10 mouse cellular contexts compared by ENCODE assay signal in the genomic region with DNA sequence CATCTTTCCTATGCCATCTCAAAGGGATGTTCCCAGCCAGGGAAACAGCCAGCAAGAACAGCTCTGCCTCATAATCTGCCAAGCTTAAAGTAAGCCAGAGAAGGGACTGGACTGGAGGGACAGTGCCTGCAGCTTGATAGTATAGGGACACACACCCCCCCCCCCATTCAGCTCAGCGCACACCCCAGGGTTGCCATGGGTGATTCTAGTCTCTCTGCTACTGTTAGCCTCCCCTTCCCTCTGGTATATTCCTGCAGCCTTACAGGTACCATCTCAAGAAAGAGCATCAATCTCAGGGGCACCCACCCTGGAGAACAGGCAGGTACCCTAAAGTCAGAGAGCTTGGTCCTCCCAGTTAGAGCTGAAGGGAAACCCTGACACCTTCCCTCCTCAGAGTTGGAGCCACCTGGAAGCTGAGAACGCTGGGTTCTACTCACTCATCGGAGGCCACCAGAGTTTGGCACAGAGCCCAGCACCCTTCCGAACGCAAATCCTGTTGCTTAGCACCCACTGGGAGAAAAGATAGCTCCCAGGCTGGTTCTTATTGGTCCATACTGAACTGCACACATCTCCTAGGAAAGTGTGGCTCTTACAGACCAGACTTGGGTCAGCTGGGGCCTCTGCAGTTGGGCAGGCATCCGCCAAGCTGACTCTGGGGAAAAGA.
DNase-seq lines count a peak whose midpoint lies in the region; ATAC-seq and TF ChIP-seq lines count a peak whose summit lies in the region.
"Had no signal": no experiment of that assay in that cellular context is flagged by ENCODE, and none has a peak within 500 bp of the region (broad histone marks: within the 10 kb centered on the region; RNA-seq: fewer than 3 reads in every experiment).

No protein-coding gene starts in this region.

- H3K27me3 ChIP-seq in lung, embryonic 14.5 days (ENCODE audit: insufficient read depth, low read length) = no peaks in the 10 kb centered on the region
- no peaks in the 10 kb centered on the region for H3K27me3 ChIP-seq in hindbrain, postnatal 0 days (ENCODE audit: insufficient read depth, low read length)
- H3K27me3 ChIP-seq: embryonic facial prominence, embryonic 13.5 days; Patski had no signal

- WGBS in lung, embryonic 14.5 days = 43% methylated on average over 6 of the region's 6 CpGs
- 41% methylated on average over 6 of the region's 6 CpGs for WGBS in hindbrain, postnatal 0 days

- H3K4me2 ChIP-seq in lung, embryonic 14.5 days = no peak overlapping the region
- no peak overlapping the region for H3K4me2 ChIP-seq in hindbrain, postnatal 0 days (ENCODE audit: low read depth, low read length)
- H3K4me2 ChIP-seq: embryonic facial prominence, embryonic 13.5 days had no signal

- no peaks in the 10 kb centered on the region for H3K36me3 ChIP-seq in lung, embryonic 14.5 days (ENCODE audit: insufficient read depth)
- no peaks in the 10 kb centered on the region for H3K36me3 ChIP-seq in hindbrain, postnatal 0 days (ENCODE audit: insufficient read depth, low read length)
- H3K36me3 ChIP-seq: embryonic facial prominence, embryonic 13.5 days had no signal

- no peak overlapping the region for H3K4me3 ChIP-seq in lung, embryonic 14.5 days (ENCODE audit: low read depth, low read length)
- no peak overlapping the region for H3K4me3 ChIP-seq in hindbrain, postnatal 0 days (ENCODE audit: low read length)
- H3K4me3 ChIP-seq: embryonic facial prominence, embryonic 13.5 days had no signal

- no peak for ATAC-seq in lung, embryonic 14.5 days (ENCODE audit: insufficient read depth)
- peak; percentile 33; the same call in 1 of the 2 replicates for ATAC-seq in hindbrain, postnatal 0 days
- ATAC-seq: Patski had no signal

- no peak overlapping the region for H3K9ac ChIP-seq in lung, embryonic 14.5 days
- H3K9ac ChIP-seq in hindbrain, postnatal 0 days (replicated peaks; ENCODE audit: low read length) = no peak overlapping the region
- H3K9ac ChIP-seq: embryonic facial prominence, embryonic 13.5 days had no signal

- no peak for TF ChIP-seq CTCF in lung, embryonic 14.5 days (IDR thresholded peaks at IDR 0.05; ENCODE audit: low read depth)
- no peak for TF ChIP-seq CTCF in hindbrain, postnatal 0 days (IDR thresholded peaks at IDR 0.05; ENCODE audit: low read depth)

- H3K27ac ChIP-seq in lung, embryonic 14.5 days (ENCODE audit: low read depth) = no peak overlapping the region
- no peak overlapping the region for H3K27ac ChIP-seq in hindbrain, postnatal 0 days
- H3K27ac ChIP-seq: embryonic facial prominence, embryonic 13.5 days had no signal

- H3K9me3 ChIP-seq in lung, embryonic 14.5 days (ENCODE audit: low read depth, low read length) = no peaks in the 10 kb centered on the region
- no peaks in the 10 kb centered on the region for H3K9me3 ChIP-seq in hindbrain, postnatal 0 days (ENCODE audit: low read length)
- H3K9me3 ChIP-seq: embryonic facial prominence, embryonic 13.5 days had no signal

- peak; percentile 26 for DNase-seq in adrenal gland, postnatal 10 days
- no peak for DNase-seq in adrenal gland, adult 18-20 months (ENCODE audit: low spot score in 2 of 2)
- peak; percentile 58 for DNase-seq in lung, embryonic 14.5 days
- no peak for DNase-seq in lung, postnatal 36 days
- DNase-seq in hindbrain, postnatal 0 days (ENCODE audit: low spot score) = peak; percentile 42
- DNase-seq in right cerebral cortex, adult 18-20 months = peak; percentile 80
- DNase-seq in liver = no peak
- no peak for DNase-seq in urinary bladder, postnatal 25 days (ENCODE audit: low spot score)

- H3K4me1 ChIP-seq in lung, embryonic 14.5 days (ENCODE audit: insufficient read depth) = 0 out of 2 replicates have a peak, but pooled peaks cover 5% of the 10 kb centered on the region
- H3K4me1 ChIP-seq in hindbrain, postnatal 0 days (ENCODE audit: insufficient read depth, low read length) = no peaks in the 10 kb centered on the region; the same call in 1 of the 2 replicates

Comparison
In these comparisons a context has a peak if more than half of its experiments do, and no peak if none do; other contexts are left out.
1. DNase-seq: peak in adrenal gland, postnatal 10 days (single experiment), lung, embryonic 14.5 days (single experiment), hindbrain, postnatal 0 days (single experiment) and right cerebral cortex, adult 18-20 months (single experiment); none in adrenal gland, adult 18-20 months (0 of 2), lung, postnatal 36 days (single experiment), liver (single experiment) and urinary bladder, postnatal 25 days (single experiment).